Mouse (Mus musculus): ENCODE results near the gene Hdac4. TPM values are rescaled to one million over a fixed set of nuclear protein-coding genes. Genes with fewer than 3 reads are reported as not detected.

The Hdac4 gene
- total RNA-seq (2023; ENCODE audit: inconsistent age) = 33.0 to 41.7 TPM (median 37.9 TPM) in 4 replicates

DNA sequence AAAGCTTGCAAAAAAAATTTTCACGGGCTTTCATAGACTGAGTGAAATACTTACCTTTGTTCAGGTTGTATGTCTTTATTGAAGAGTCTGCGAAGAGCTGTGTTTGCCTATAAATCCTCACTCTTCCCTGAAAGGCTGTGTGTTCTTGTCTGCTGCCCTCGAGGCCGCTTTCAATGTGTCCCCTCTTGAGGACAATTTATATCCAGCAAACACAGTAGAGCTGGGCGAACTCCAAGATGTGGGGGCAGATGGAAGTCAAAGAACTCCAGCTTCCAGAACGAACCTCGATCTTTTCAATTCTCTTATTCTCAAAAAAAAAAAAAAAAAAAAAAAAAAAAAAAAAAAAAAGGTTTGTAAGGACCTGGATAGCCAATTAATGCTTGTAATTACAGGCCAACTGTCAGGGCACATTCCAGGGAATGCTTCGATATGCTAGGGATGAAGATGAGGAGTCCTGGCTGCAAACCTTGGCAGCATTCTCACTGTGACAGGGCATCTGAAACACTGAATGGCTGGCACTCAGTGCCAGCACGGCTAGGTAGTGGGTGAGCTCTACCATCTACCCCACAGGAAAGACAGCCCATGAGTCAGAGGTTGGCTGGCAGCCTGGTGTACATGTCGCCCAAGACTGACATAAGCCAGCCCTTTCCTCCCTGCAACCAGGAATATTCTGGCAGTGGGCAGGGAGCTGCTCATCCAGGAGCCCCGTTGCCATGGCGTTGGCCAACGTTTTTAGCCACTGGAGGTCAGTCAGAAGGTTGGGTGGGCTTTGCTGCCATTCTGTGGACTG is at the start of gene Hdac4:
Gene Hdac4 (minus strand): TSS at position 340 of the 790 bp plus-strand sequence.

